In genomic region chr16:20746641-20747040, GRCm38 (mm10) we compare ENCODE assay signal across 8 mouse cellular contexts. TPM values are rescaled to one million over a fixed set of nuclear protein-coding genes. Genes with fewer than 3 reads are reported as not detected.
DNase-seq lines count a peak whose midpoint lies in the region.

No protein-coding gene starts in this region.

- DNase-seq in adrenal gland, adult 2 months, result peak; percentile 74
- no peak for DNase-seq in adrenal gland, postnatal 4 days (ENCODE audit: low spot score in 2 of 2)
- peak; percentile 46 for DNase-seq in urinary bladder, postnatal 25 days (ENCODE audit: low spot score)
- no peak for DNase-seq in urinary bladder, postnatal 10 days (ENCODE audit: low spot score)
- peak; percentile 41 to 68 for DNase-seq in layer of hippocampus, postnatal 25 days (ENCODE audit: extremely low spot score in 1 of 2, low spot score in 1 of 2)
- DNase-seq in ovary, postnatal 14 days (ENCODE audit: low spot score), result peak; percentile 66
- no peak for DNase-seq in retina, postnatal 1 day
- DNase-seq in thymus, postnatal 10 days (ENCODE audit: low spot score in 2 of 2), result no peak

RNA-seq across cellular contexts. Expression of gene Thpo, which starts 12.3 kb away (rescaled TPM):
- 1 to 10 TPM; 1.2 to 6.4 TPM for total RNA-seq in adrenal gland, adult 2 months (2021)
- polyA plus RNA-seq in adrenal gland, adult 2 months (2012; rRNA removed), result 9.7 and 15.3 TPM in 2 replicates
- 1 to 10 TPM; 3.8 to 5.0 TPM for total RNA-seq in adrenal gland, postnatal 4 days (2021)
- 10 to 100 TPM in 1 of 2 experiments, 1 to 10 TPM in 1; 9.0 to 14.2 TPM for total RNA-seq in layer of hippocampus, postnatal 25 days (2021)

RNA-seq across cellular contexts. Expression of gene Chrd, which starts 13.7 kb away (rescaled TPM):
- total RNA-seq in adrenal gland, adult 2 months (2021), result 10 to 100 TPM in 1 of 2 experiments, 1 to 10 TPM in 1; 9.1 to 19.3 TPM
- polyA plus RNA-seq in adrenal gland, adult 2 months (2012; rRNA removed), result 41.4 and 43.5 TPM in 2 replicates
- total RNA-seq in adrenal gland, postnatal 4 days (2021), result 10 to 100 TPM; 14.8 to 17.1 TPM
- total RNA-seq in layer of hippocampus, postnatal 25 days (2021), result 10 to 100 TPM; 62.2 to 79.5 TPM

RNA-seq across cellular contexts. Expression of gene Clcn2, which starts 29.1 kb away (rescaled TPM):
- 10 to 100 TPM; 24.5 to 60.5 TPM for total RNA-seq in adrenal gland, adult 2 months (2021)
- 198 and 282 TPM in 2 replicates for polyA plus RNA-seq in adrenal gland, adult 2 months (2012; rRNA removed)
- total RNA-seq in adrenal gland, postnatal 4 days (2021), result 10 to 100 TPM; 49.6 to 57.3 TPM
- total RNA-seq in layer of hippocampus, postnatal 25 days (2021), result 10 to 100 TPM; 63.8 to 76.4 TPM

RNA-seq across cellular contexts. Expression of gene Polr2h, which starts 29.2 kb away (rescaled TPM):
- 10 to 100 TPM; 31.2 to 45.2 TPM for total RNA-seq in adrenal gland, adult 2 months (2021)
- 9.3 and 9.5 TPM in 2 replicates for polyA plus RNA-seq in adrenal gland, adult 2 months (2012; rRNA removed)
- total RNA-seq in adrenal gland, postnatal 4 days (2021), result 10 to 100 TPM; 39.8 to 41.0 TPM
- 10 to 100 TPM; 24.8 to 26.2 TPM for total RNA-seq in layer of hippocampus, postnatal 25 days (2021)

RNA-seq across cellular contexts. Expression of gene Fam131a, which starts 53.6 kb away (rescaled TPM):
- 10 to 100 TPM; 10.3 to 13.3 TPM for total RNA-seq in adrenal gland, adult 2 months (2021)
- 24.9 and 29.4 TPM in 2 replicates for polyA plus RNA-seq in adrenal gland, adult 2 months (2012; rRNA removed)
- 10 to 100 TPM; 14.4 to 15.4 TPM for total RNA-seq in adrenal gland, postnatal 4 days (2021)
- 100 to 1,000 TPM; 489 to 490 TPM for total RNA-seq in layer of hippocampus, postnatal 25 days (2021)

Comparison
In these comparisons a context has a peak if more than half of its experiments do, and no peak if none do; other contexts are left out.
1. DNase-seq: peak in adrenal gland, adult 2 months (single experiment), urinary bladder, postnatal 25 days (single experiment), layer of hippocampus, postnatal 25 days (2 of 2) and ovary, postnatal 14 days (single experiment); none in adrenal gland, postnatal 4 days (0 of 2), urinary bladder, postnatal 10 days (single experiment), retina, postnatal 1 day (single experiment) and thymus, postnatal 10 days (0 of 2).